Mouse (Mus musculus) brown adipose tissue, adult 24 weeks (tissue): ENCODE data around the gene Nfic. TPM values are rescaled to one million over a fixed set of nuclear protein-coding genes. Genes with fewer than 3 reads are reported as not detected.

Experiments used
- H3K27ac ChIP-seq: fragments of 200-500 bp; replicated peaks from 2 replicates; pipeline ENCODE4 v1.5.1; 2012; ENCODE audit warnings: low read depth, mild to moderate bottlenecking, low read length
- H3K4me1 ChIP-seq: fragments of 200-500 bp; 2 replicates; pipeline ENCODE4 v1.6.1; 2012; ENCODE audit warnings: low read length, mixed read lengths; ENCODE audit not compliant: control insufficient read depth, insufficient read depth, insufficient read length
- H3K4me3 ChIP-seq: fragments of 200-500 bp; 2 replicates; pipeline ENCODE4 v1.5.1; 2012; ENCODE audit warnings: low read depth, mild to moderate bottlenecking, low read length, moderate library complexity; ENCODE audit not compliant: insufficient read depth
- polyA plus RNA-seq: library from polyadenylated mRNA; stranded (reverse); fragments of >200 nt; gene quantifications from 2 replicates; pipeline ENCODE4 v1.2.4, GENCODE M21; 2012; ENCODE audit not compliant: missing spikeins, insufficient read depth, insufficient read length

Nfic gene
- polyA plus RNA-seq, 1 experiment: 42.9 TPM

- H3K27ac ChIP-seq: peak overlapping the region; percentile 67
- H3K4me3 ChIP-seq: peak overlapping the region; percentile 58
- peaks cover 9% of the 10 kb centered on the region; the same call in 1 of the 2 replicates for H3K4me1 ChIP-seq
Observed at GRCm38 (mm10) chr10:81356352-81356990, 99.0 kb downstream of the Nfic start.

- Histone ChIP-seq H3K4me3 (no peak overlapping the region), H3K4me1 (peaks cover 9% of the 10 kb centered on the region; the same call in 1 of the 2 replicates), H3K27ac (no peak overlapping the region)
Observed at GRCm38 (mm10) chr10:81355533-81355932, 99.9 kb downstream of the Nfic start.

- no peak overlapping the region for H3K4me3 ChIP-seq
- no peak overlapping the region for H3K27ac ChIP-seq
- H3K4me1 ChIP-seq: peaks cover 9% of the 10 kb centered on the region; the same call in 1 of the 2 replicates
Observed at GRCm38 (mm10) chr10:81354738-81355477, 100.5 kb downstream of the Nfic start.

- Histone ChIP-seq H3K4me1 (peaks cover 6% of the 10 kb centered on the region), H3K27ac (no peak overlapping the region), H3K4me3 (no peak overlapping the region)
Observed at GRCm38 (mm10) chr10:81351678-81352291, 103.7 kb downstream of the Nfic start.

GRCm38 (mm10) chr10:81350351-81351063 is 104.9 kb downstream of the Nfic start, which contains the start of gene Hmg20b:
Gene Hmg20b, minus strand, starts transcription at chr10:81350480.
- H3K4me1 ChIP-seq: peaks cover 3% of the 10 kb centered on the region; the same call in 1 of the 2 replicates
- H3K27ac ChIP-seq: peak within 1 kb of the TSS; percentile 67
- peak within 1 kb of the TSS; percentile 89 for H3K4me3 ChIP-seq

- H3K4me1 ChIP-seq: peaks cover 3% of the 10 kb centered on the region; the same call in 1 of the 2 replicates
- peak overlapping the region; percentile 67 for H3K27ac ChIP-seq
Observed at GRCm38 (mm10) chr10:81349961-81350350, 105.5 kb downstream of the Nfic start.

GRCm38 (mm10) chr10:81349146-81349545 is 106.3 kb downstream of the Nfic start:
- H3K4me3 ChIP-seq: peak overlapping the region; percentile 89
- H3K27ac ChIP-seq: no peak overlapping the region

More at GRCm38 (mm10) chr10:81349961-81350350, 105.5 kb downstream of the Nfic start:
- peak overlapping the region; percentile 89 for H3K4me3 ChIP-seq

GRCm38 (mm10) chr10:81346453-81347067 is 108.9 kb downstream of the Nfic start:
- Histone ChIP-seq H3K4me3 (peak overlapping the region; percentile 34), H3K27ac (no peak overlapping the region), H3K4me1 (peaks cover 3% of the 10 kb centered on the region; the same call in 1 of the 2 replicates)

More at GRCm38 (mm10) chr10:81349146-81349545, 106.3 kb downstream of the Nfic start:
- H3K4me1 ChIP-seq: peaks cover 3% of the 10 kb centered on the region; the same call in 1 of the 2 replicates

Other genes starting within 250 kb of the Nfic start
- not detected in 2 replicates for gene Atcay, start 224.8 kb downstream of the Nfic start, polyA plus RNA-seq
- gene Zfr2, start 222.5 kb downstream of the Nfic start, polyA plus RNA-seq: 0.32 and 1.2 TPM in 2 replicates
- not detected in 2 replicates for gene Matk, start 202.7 kb downstream of the Nfic start, polyA plus RNA-seq
- 122 and 144 TPM in 2 replicates for gene Mrpl54, start 188.7 kb downstream of the Nfic start, polyA plus RNA-seq
- 59.5 and 82.7 TPM in 2 replicates for gene Apba3, start 188.7 kb downstream of the Nfic start, polyA plus RNA-seq
- gene Tjp3, start 164.1 kb downstream of the Nfic start, polyA plus RNA-seq: 1.6 TPM in 1 of 2 replicates, not detected in the other
- 10.6 and 12.4 TPM in 2 replicates for gene Pip5k1c, start 162.7 kb downstream of the Nfic start, polyA plus RNA-seq
- gene Cactin, start 134.5 kb downstream of the Nfic start, polyA plus RNA-seq: 8.4 and 9.6 TPM in 2 replicates
- gene Tbxa2r, start 126.9 kb downstream of the Nfic start, polyA plus RNA-seq: not detected in 2 replicates
- gene Gipc3, start 112.4 kb downstream of the Nfic start, polyA plus RNA-seq: 1.0 TPM in 1 of 2 replicates, not detected in the other
- gene Hmg20b, start 105.2 kb downstream of the Nfic start, polyA plus RNA-seq: 66.1 and 78.7 TPM in 2 replicates
- gene Mfsd12, start 98.1 kb downstream of the Nfic start, polyA plus RNA-seq: 8.3 and 11.5 TPM in 2 replicates
- gene 4930404N11Rik, start 89.8 kb downstream of the Nfic start, polyA plus RNA-seq: not detected in 2 replicates
- 9.3 and 10.3 TPM in 2 replicates for gene Fzr1, start 77.1 kb downstream of the Nfic start, polyA plus RNA-seq
- gene Dohh, start 71.2 kb downstream of the Nfic start, polyA plus RNA-seq: 25.1 and 35.9 TPM in 2 replicates
- 2.4 TPM in 1 of 2 replicates, not detected in the other for gene Gm48551, start 71.2 kb downstream of the Nfic start, polyA plus RNA-seq
- not detected in 2 replicates for gene Gm48552, start 66.6 kb downstream of the Nfic start, polyA plus RNA-seq
- gene Smim24, start 62.6 kb downstream of the Nfic start, polyA plus RNA-seq: 1.9 and 5.3 TPM in 2 replicates
- gene Celf5, start 27.1 kb upstream of the Nfic start, polyA plus RNA-seq: 0.63 TPM in 1 of 2 replicates, not detected in the other
- gene Ncln, start 40.8 kb upstream of the Nfic start, polyA plus RNA-seq: 13.9 and 17.9 TPM in 2 replicates
- gene S1pr4, start 44.5 kb upstream of the Nfic start, polyA plus RNA-seq: 0.71 and 0.79 TPM in 2 replicates
- not detected in 2 replicates for gene Gna15, start 68.6 kb upstream of the Nfic start, polyA plus RNA-seq
- gene Gna11, start 89.6 kb upstream of the Nfic start, polyA plus RNA-seq: 34.1 and 41.1 TPM in 2 replicates
- gene Aes, start 103.9 kb upstream of the Nfic start, polyA plus RNA-seq: 679 and 754 TPM in 2 replicates
- 3.2 and 4.8 TPM in 2 replicates for gene Tle2, start 118.9 kb upstream of the Nfic start, polyA plus RNA-seq
- 3.3 TPM in 1 of 2 replicates, not detected in the other for gene Tle6, start 145.4 kb upstream of the Nfic start, polyA plus RNA-seq
- gene BC025920, start 150.6 kb upstream of the Nfic start, polyA plus RNA-seq: 4.1 and 8.7 TPM in 2 replicates
- 3.2 and 4.5 TPM in 2 replicates for gene Sirt6, start 172.2 kb upstream of the Nfic start, polyA plus RNA-seq
- 12.6 and 12.9 TPM in 2 replicates for gene Ankrd24, start 172.9 kb upstream of the Nfic start, polyA plus RNA-seq
- gene Gm10778, start 193.4 kb upstream of the Nfic start, polyA plus RNA-seq: 1.0 and 1.5 TPM in 2 replicates
- gene Zfp433, start 249.2 kb upstream of the Nfic start, polyA plus RNA-seq: 2.6 TPM in 1 of 2 replicates, not detected in the other